Mouse (Mus musculus) spleen, adult 2 months (tissue): ENCODE measurements around the gene Antxrl. TPM values are rescaled to one million over a fixed set of nuclear protein-coding genes. Genes with fewer than 3 reads are reported as not detected.
A peak's percentile ranks its signal among the peaks of the same experiment; 100 is the strongest.

ENCODE experiments used
- DNase-seq, 2 experiments: peaks; one replicate each; pipeline versions ENCODE4 v3.0.0 to v3.0.0-alpha.2; 2012 to 2021; ENCODE audit warnings: low spot score in 2 of 2, low read depth in 1 of 2
- H3K27ac ChIP-seq: fragments of 200-500 bp; 2 replicates; pipeline ENCODE4 v1.5.1; 2012; ENCODE audit warnings: low read length, inconsistent platforms; ENCODE audit not compliant: insufficient read depth
- H3K27me3 ChIP-seq: fragments of 200-500 bp; 2 replicates; pipeline ENCODE4 v1.6.1; 2012; ENCODE audit warnings: mild to moderate bottlenecking, moderate library complexity, low read length, inconsistent platforms; ENCODE audit not compliant: control insufficient read depth, insufficient read depth
- H3K36me3 ChIP-seq: fragments of 200-500 bp; 2 replicates; pipeline ENCODE4 v1.6.1; 2012; ENCODE audit warnings: mild to moderate bottlenecking, low read length, inconsistent platforms; ENCODE audit not compliant: control insufficient read depth, insufficient read depth
- H3K4me1 ChIP-seq: fragments of 200-500 bp; 2 replicates; pipeline ENCODE4 v1.6.1; 2011; ENCODE audit warnings: inconsistent platforms; ENCODE audit not compliant: control insufficient read depth, insufficient read depth, insufficient read length
- H3K4me3 ChIP-seq: fragments of 200-500 bp; 2 replicates; pipeline ENCODE4 v1.5.1; 2011; ENCODE audit warnings: mild to moderate bottlenecking, inconsistent platforms; ENCODE audit not compliant: insufficient read depth, insufficient read length; ENCODE audit errors: extremely low read depth
- CTCF ChIP-seq: fragments of 200-500 bp; IDR thresholded peaks from 2 replicates; pipeline ENCODE4 v1.5.1; 2011; ENCODE audit warnings: mild to moderate bottlenecking, inconsistent platforms; ENCODE audit not compliant: insufficient read depth, insufficient read length, insufficient replicate concordance; ENCODE audit errors: extremely low read depth
- POLR2A ChIP-seq: fragments of 200-500 bp; IDR thresholded peaks from 2 replicates; pipeline ENCODE4 v1.6.1; 2011; ENCODE audit warnings: low read depth, low read length, inconsistent platforms
- WGBS: fragments of 180-500 bp; shearing (Covaris S2); methylation state at CpG from one replicate; pipeline ENCODE4 v1.1.7; 2018; 5-methylcytosine and 5-hydroxymethylcytosine counted together
- polyA plus RNA-seq: library from polyadenylated mRNA; depleted of rRNA; stranded (reverse); fragments of >200 nt; gene quantifications from 2 replicates; pipeline ENCODE4 v1.2.3, GENCODE M21; 2012

The Antxrl gene
- polyA plus RNA-seq, 1 experiment: not detected

DNA sequence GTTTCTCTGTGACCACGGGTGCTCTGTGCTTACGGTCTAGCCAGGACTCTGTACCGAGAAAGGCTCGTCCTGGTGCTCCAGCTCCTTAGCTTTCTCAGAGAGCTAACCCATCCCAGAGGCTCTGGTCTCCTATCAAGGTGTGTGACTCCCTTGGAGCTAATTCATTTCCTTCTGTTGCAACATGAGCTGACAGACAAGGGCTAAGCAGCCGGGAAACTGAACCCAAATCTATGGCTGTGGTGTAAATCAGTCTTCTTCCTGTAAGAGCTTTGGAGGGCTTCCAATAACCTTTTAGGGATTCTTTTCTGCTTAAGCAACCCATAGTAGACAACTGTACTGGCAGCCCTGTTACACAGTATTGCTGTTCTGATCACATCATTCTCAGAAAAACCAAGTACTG lies 50.1 kb downstream of the Antxrl start, which contains the start of gene A630023A22Rik:
TSS of gene A630023A22Rik (minus strand) at position 154 of the 400 bp plus-strand sequence.
- no peaks in the 10 kb centered on the region for H3K36me3 ChIP-seq
- no peak for DNase-seq
- H3K27me3 ChIP-seq: no peaks in the 10 kb centered on the region
- no peak for TF ChIP-seq CTCF
- TF ChIP-seq POLR2A: no peak
- 73% methylated on average over 5 of the region's 5 CpGs for WGBS
- no peak within 1 kb of the TSS for H3K4me3 ChIP-seq
- no peaks in the 10 kb centered on the region for H3K4me1 ChIP-seq
- H3K27ac ChIP-seq: no peak within 1 kb of the TSS

DNA sequence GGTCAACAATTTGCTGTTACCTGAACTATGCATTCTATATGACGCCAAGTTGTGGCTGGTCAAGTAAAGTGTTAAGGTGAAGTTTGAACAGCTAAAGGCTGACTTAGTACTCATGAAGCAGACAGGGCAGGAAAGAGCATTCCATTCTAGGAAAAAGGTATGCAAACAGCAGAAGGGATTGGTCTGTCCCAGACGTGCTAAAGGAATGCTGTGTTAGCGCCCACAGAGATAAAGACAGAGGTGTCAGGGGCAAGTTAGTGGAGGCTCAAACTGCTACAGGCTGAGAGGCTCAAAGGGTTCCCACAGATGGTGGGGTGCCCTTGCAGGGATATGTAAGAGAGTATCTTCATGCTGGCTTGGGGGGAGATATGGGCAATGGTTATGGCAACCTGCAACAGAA lies 51.3 kb downstream of the Antxrl start:
- no peak for DNase-seq
- H3K36me3 ChIP-seq: no peaks in the 10 kb centered on the region
- no peaks in the 10 kb centered on the region for H3K27me3 ChIP-seq
- H3K4me3 ChIP-seq: no peak overlapping the region
- H3K4me1 ChIP-seq: no peaks in the 10 kb centered on the region
- 78% methylated on average over 3 of the region's 3 CpGs for WGBS
- TF ChIP-seq POLR2A: no peak
- no peak for TF ChIP-seq CTCF
- H3K27ac ChIP-seq: no peak overlapping the region

DNA sequence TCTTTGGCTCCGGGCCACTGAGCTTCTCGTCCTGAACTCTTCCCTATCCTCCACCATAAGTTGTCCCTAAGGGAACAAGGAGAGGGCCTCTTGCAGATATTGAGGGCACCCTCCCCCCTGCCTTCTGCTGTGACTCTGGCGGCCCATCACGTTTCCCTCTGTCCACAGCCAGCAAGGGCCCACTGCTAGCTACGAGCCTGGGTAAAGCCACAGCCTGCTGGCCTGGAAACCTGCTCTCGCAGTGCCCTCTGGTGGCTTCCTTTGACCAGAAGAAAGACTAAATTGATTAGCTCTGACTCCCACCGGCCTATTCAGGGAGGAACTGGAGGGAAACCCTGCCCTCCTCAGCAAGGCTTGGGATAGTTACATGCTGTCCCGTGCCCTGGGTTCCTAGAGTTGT lies 52.4 kb downstream of the Antxrl start:
- Histone ChIP-seq H3K36me3 (no peaks in the 10 kb centered on the region), H3K4me1 (no peaks in the 10 kb centered on the region), H3K27ac (no peak overlapping the region), H3K4me3 (no peak overlapping the region), H3K27me3 (no peaks in the 10 kb centered on the region)
- 30% methylated on average over 8 of the region's 8 CpGs for WGBS
- 0 out of 2 replicates have a peak, but pooled peaks have one; percentile 2 for TF ChIP-seq CTCF
- no peak for TF ChIP-seq POLR2A
- DNase-seq: no peak

DNA sequence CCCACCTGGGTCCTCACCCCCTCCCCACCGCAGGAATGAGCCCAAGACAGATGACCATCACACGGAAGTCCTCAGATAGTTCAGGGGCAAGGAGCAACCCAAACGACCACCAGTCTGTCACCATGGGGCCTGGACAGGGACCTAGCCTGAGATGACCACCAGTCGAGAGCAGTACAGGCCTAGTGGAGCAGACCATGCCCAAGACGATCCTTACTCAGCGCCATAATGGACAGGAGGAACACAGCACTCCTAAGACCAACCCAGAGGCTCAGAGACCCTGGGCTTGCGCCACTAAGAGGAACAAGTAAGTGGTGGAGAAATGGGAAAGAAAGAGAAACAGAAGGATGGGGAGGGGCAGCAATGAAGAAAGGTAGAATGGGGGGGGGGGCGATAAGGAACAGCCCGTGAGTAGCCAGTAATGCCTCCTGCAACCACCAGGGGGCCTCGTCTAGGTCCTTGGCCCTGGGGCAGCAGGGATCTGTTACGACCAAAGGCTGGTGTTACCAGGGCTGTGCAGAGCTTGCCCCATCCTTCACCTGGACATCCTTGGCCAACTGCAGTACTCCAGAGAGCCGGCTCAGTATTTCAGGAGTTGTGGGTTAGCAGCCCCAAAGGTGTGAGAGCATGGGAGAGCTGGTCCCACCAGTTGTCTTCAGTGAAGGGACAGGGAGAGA lies 54.0 kb downstream of the Antxrl start:
- DNase-seq: no peak

DNA sequence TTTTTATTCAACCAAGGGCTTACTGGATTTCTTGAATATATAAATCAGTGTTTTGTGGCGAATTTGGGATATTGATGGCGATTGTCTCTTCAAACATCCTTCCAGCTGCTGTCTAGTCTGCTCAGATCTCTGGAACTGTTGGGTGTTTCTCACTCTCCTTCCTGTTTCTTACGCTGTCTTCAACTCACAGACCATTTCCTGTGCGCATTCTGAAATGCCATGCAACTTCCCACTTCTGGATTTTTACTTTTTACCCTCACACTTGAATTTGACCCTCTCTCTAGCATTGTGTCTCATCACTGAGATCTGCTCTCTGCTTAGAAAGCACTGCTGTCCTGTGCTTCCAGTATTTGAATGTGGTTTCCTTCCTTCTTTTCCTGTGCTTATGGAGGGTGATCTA lies 55.1 kb downstream of the Antxrl start:
- no peak overlapping the region for H3K27ac ChIP-seq
- no peaks in the 10 kb centered on the region for H3K36me3 ChIP-seq
- no peak for TF ChIP-seq CTCF
- DNase-seq: no peak
- no peak overlapping the region for H3K4me3 ChIP-seq
- 5% methylated on average over 4 of the region's 4 CpGs for WGBS
- no peaks in the 10 kb centered on the region for H3K4me1 ChIP-seq
- no peaks in the 10 kb centered on the region for H3K27me3 ChIP-seq

More for the DNA sequence above, 54.0 kb downstream of the Antxrl start:
- WGBS: 57% methylated on average over 12 of the region's 12 CpGs
- Histone ChIP-seq H3K4me3 (no peak overlapping the region), H3K4me1 (no peaks in the 10 kb centered on the region), H3K27ac (no peak overlapping the region), H3K36me3 (no peaks in the 10 kb centered on the region), H3K27me3 (no peaks in the 10 kb centered on the region)
- TF ChIP-seq POLR2A (no peak), CTCF (peak; percentile 35; the same call in 1 of the 2 replicates)

DNA sequence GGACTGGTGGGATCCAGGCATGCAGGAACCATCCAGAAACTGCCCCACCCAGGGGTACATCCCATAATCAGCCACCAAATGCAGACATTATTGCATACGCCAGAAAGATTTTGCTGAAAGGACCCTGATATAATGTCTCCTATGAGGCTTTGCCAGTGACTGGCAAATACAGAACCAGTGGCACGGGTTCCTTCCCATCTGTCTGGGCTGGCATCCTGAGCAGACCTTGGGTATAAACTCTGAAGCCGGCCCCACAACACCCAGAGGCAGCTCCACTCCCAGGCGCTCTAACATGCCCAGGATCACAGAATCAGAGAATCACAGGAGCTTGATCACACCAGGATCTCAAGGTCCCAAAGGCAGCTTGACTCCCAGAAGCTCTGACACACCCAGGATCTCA lies 61.8 kb downstream of the Antxrl start:
- H3K36me3 ChIP-seq: no peaks in the 10 kb centered on the region
- WGBS: 81% methylated on average over 4 of the region's 4 CpGs
- H3K27ac ChIP-seq: no peak overlapping the region
- H3K4me1 ChIP-seq: no peaks in the 10 kb centered on the region
- DNase-seq: no peak
- TF ChIP-seq CTCF: no peak
- TF ChIP-seq POLR2A: no peak
- no peak overlapping the region for H3K4me3 ChIP-seq
- no peaks in the 10 kb centered on the region for H3K27me3 ChIP-seq

DNA sequence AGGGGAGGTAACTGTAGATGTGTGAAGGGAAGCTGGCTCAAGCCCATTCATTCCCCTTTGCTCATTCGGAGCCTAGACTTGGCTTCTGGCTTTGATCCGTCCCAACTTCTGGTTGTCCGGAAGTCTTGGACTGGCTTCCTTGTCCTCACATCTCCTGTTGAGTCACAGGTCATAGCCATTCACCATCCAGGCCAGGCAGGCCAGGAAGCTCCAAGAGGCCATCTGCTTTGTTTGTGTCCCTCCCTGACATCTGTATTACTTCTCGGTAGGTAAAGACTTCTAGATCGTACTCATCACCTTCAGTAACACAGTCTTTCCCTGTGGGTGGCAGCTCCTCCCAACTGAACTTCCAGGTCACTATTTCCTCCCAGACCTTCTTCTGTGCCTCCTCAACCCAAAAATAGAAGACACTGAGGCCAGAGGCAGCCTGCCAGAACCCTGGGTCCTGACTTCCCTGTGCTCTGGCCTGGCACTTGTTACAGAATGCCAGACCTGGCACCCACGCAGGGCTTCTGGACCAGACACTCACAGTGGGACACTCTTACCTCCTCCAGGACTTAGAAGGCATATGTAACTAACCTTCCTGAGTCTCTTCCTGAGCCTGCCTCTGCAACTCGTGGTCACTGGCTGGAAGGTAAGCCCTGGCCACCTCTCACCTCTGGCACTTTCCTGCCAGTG lies 66.7 kb downstream of the Antxrl start:
- Histone ChIP-seq H3K36me3 (no peaks in the 10 kb centered on the region), H3K4me3 (no peak overlapping the region), H3K27ac (no peak overlapping the region), H3K4me1 (no peaks in the 10 kb centered on the region), H3K27me3 (no peaks in the 10 kb centered on the region)
- no peak for TF ChIP-seq POLR2A
- no peak for TF ChIP-seq CTCF
- 76% methylated on average over 7 of the region's 7 CpGs for WGBS
- no peak for DNase-seq
